Mouse (Mus musculus) Patski (cell line): ENCODE measurements at regions not wholly inside any gene's neighbourhood (a gene's known extent, or its start where the extent isn't known, plus 50 kb on each side); places are given as distances from the start of the nearest gene placed in this dataset.

ENCODE experiments used
- ATAC-seq: fragments of 100-300 bp; one replicate; pipeline ENCODE4 v1.8.0; 2021
- CTCF ChIA-PET: fragments of 350-600 bp; sonication (Branson Sonifier 250); formaldehyde crosslinking; loops from one replicate; lab custom pipeline; 2022; ENCODE audit warnings: inconsistent platforms; lab: Charles Lee
- POLR2A ChIA-PET: fragments of 350-600 bp; sonication (Branson Sonifier 250); formaldehyde crosslinking; loops from one replicate; lab custom pipeline; 2022; ENCODE audit warnings: antibody characterized with exemption, inconsistent platforms; lab: Charles Lee
- DNase-seq: peaks from one replicate; pipeline ENCODE4 v3.0.0-alpha.2; 2011; ENCODE audit warnings: low read depth, low spot score
- H3K27me3 ChIP-seq: fragments of 371-371 bp; one replicate; pipeline ENCODE4 v1.5.1; 2021
- CTCF ChIP-seq: fragments of 100-300 bp; IDR thresholded peaks from one replicate; pipeline ENCODE4 v1.5.1; 2021
- in situ Hi-C: fragments of 300-500 bp; cut with MboI; formaldehyde crosslinking; loops from 3 replicates; pipeline ENCODE4 v1.11.1; 2018; ENCODE audit warnings: low pct_unique_long_range_greater_than_20kb, mixed read lengths

GRCm38 (mm10) chr9:115775858-115776257, 133.4 kb upstream of the Gadl1 start:
- no peak for ATAC-seq
- ChIA-PET CTCF (no interaction called here), POLR2A (no interaction called here)
- H3K27me3 ChIP-seq = peaks cover 11% of the 10 kb centered on the region
- no peak for DNase-seq
- in situ Hi-C loops = no loop called here
- no peak for TF ChIP-seq CTCF

GRCm38 (mm10) chr9:115777097-115777864, 132.0 kb upstream of the Gadl1 start:
- CTCF ChIA-PET = no interaction called here
- no peak for ATAC-seq
- peaks cover 11% of the 10 kb centered on the region for H3K27me3 ChIP-seq
- POLR2A ChIA-PET = no interaction called here
- no peak for DNase-seq
- no peak for TF ChIP-seq CTCF
- in situ Hi-C loops = no loop called here

GRCm38 (mm10) chr9:115778862-115779261, 130.4 kb upstream of the Gadl1 start:
- ChIA-PET CTCF (no interaction called here), POLR2A (no interaction called here)
- peaks cover 5% of the 10 kb centered on the region for H3K27me3 ChIP-seq
- ATAC-seq (no peak), DNase-seq (no peak)
- in situ Hi-C loops = no loop called here
- TF ChIP-seq CTCF = no peak

- ChIA-PET POLR2A (interaction anchor here (0.6 kb wide), 1 partner anchor 48 kb away, joined by 3 read pairs; no protein-coding TSS in a partner anchor), CTCF (interaction anchor here (0.7 kb wide), 1 partner anchor 162 kb away, joined by 3 read pairs; no protein-coding TSS in a partner anchor)
- DNase-seq = no peak
These were observed 109.9 kb upstream of the Gadl1 start for GRCm38 (mm10) chr9:115799330-115799729.

GRCm38 (mm10) chr9:115800624-115801023, 108.6 kb upstream of the Gadl1 start:
- DNase-seq (no peak), ATAC-seq (no peak)
- POLR2A ChIA-PET = no interaction called here
- TF ChIP-seq CTCF = no peak
- CTCF ChIA-PET = no interaction called here
- in situ Hi-C loops = no loop called here
- no peaks in the 10 kb centered on the region for H3K27me3 ChIP-seq

More at GRCm38 (mm10) chr9:115799330-115799729, 109.9 kb upstream of the Gadl1 start:
- no peaks in the 10 kb centered on the region for H3K27me3 ChIP-seq
- ATAC-seq = no peak
- in situ Hi-C loops = no loop called here
- no peak for TF ChIP-seq CTCF

- DNase-seq (no peak), ATAC-seq (no peak)
- no peaks in the 10 kb centered on the region for H3K27me3 ChIP-seq
- no peak for TF ChIP-seq CTCF
- CTCF ChIA-PET = no interaction called here
- in situ Hi-C loops = no loop called here
- POLR2A ChIA-PET = no interaction called here
These were observed 106.2 kb upstream of the Gadl1 start for GRCm38 (mm10) chr9:115803071-115803470.

- H3K27me3 ChIP-seq = no peaks in the 10 kb centered on the region
- ATAC-seq = no peak
- in situ Hi-C loops = no loop called here
- DNase-seq = no peak
- ChIA-PET POLR2A (no interaction called here), CTCF (no interaction called here)
- no peak for TF ChIP-seq CTCF
These were observed 104.0 kb upstream of the Gadl1 start for GRCm38 (mm10) chr9:115805224-115805623.

GRCm38 (mm10) chr9:115806018-115806702, 103.1 kb upstream of the Gadl1 start:
- POLR2A ChIA-PET = no interaction called here

GRCm38 (mm10) chr9:115840186-115840585, 69.1 kb upstream of the Gadl1 start:
- CTCF ChIA-PET = interaction anchor here (0.7 kb wide), 1 partner anchor 9 kb away, joined by 3 read pairs; no protein-coding TSS in a partner anchor
- ATAC-seq (no peak), DNase-seq (no peak)
- in situ Hi-C loops = no loop called here
- TF ChIP-seq CTCF = no peak
- POLR2A ChIA-PET = no interaction called here
- no peaks in the 10 kb centered on the region for H3K27me3 ChIP-seq

More at GRCm38 (mm10) chr9:115806018-115806702, 103.1 kb upstream of the Gadl1 start:
- DNase-seq (no peak), ATAC-seq (no peak)
- H3K27me3 ChIP-seq = no peaks in the 10 kb centered on the region
- in situ Hi-C loops = no loop called here
- no peak for TF ChIP-seq CTCF
- CTCF ChIA-PET = no interaction called here

- no peak for ATAC-seq
- no peak for DNase-seq
- POLR2A ChIA-PET = no interaction called here
- no peaks in the 10 kb centered on the region for H3K27me3 ChIP-seq
- TF ChIP-seq CTCF = no peak
- CTCF ChIA-PET = interaction anchor here (0.7 kb wide), 1 partner anchor 8 kb away, joined by 3 read pairs; no protein-coding TSS in a partner anchor
- in situ Hi-C loops = no loop called here
These were observed 68.5 kb upstream of the Gadl1 start for GRCm38 (mm10) chr9:115840791-115841190.

GRCm38 (mm10) chr9:115841684-115842083, 67.6 kb upstream of the Gadl1 start:
- ATAC-seq (no peak), DNase-seq (no peak)
- ChIA-PET CTCF (no interaction called here), POLR2A (no interaction called here)
- TF ChIP-seq CTCF = no peak
- no peaks in the 10 kb centered on the region for H3K27me3 ChIP-seq
- in situ Hi-C loops = no loop called here
